Mouse (Mus musculus) frontal cortex, adult 2 months (tissue): ENCODE data around the gene Hpf1. TPM values are rescaled to one million over a fixed set of nuclear protein-coding genes. Genes with fewer than 3 reads are reported as not detected.

Experiments
- DNase-seq, 2 experiments: peaks; one replicate each; pipeline ENCODE4 v3.0.0; 2022; ENCODE audit warnings: low spot score in 1 of 2; ENCODE audit errors: extremely low spot score in 1 of 2
- polyA plus RNA-seq: library from polyadenylated mRNA; depleted of rRNA; stranded (reverse); fragments of >200 nt; gene quantifications from 2 replicates; pipeline ENCODE4 v1.2.3, GENCODE M21; 2012; rRNA removed

Hpf1 gene
- 58.2 and 64.8 TPM in 2 replicates for polyA plus RNA-seq

DNA sequence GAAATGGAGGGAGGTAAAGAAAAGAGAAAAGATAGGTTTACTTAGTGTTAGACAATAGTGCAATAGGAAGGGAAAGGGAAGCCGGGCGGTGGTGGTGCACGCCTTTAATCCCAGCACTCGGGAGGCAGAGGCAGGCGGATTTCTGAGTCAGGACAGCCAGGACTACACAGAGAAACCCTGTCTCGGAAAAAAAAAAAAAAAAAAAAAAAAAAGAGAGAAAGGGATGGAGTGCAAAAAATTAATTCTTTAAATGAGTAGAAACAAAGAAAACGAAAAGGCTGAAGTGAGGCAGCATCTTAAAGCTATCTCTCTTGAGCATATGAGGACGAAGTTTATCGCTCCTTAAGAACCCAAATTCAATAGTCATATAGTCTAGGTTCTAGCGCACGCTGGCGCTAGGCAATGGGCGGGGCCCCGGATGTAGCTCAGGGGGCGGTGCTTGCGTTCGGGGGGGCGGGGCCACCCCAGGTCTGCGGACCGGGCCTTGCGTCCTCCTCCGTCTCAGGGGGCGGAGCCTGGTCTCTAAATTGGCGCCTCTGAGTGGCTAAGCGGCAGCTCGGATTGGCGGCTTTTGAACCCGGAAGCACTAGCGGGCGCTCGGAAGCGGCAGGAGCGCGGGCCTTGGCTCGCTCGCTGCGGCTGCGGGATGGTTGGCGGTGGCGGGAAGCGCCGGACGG is at the start of gene Hpf1:
Gene Hpf1 (plus strand): TSS at position 576 of the 677 bp plus-strand sequence.
- peak; percentile 83 to 92 for DNase-seq

DNA sequence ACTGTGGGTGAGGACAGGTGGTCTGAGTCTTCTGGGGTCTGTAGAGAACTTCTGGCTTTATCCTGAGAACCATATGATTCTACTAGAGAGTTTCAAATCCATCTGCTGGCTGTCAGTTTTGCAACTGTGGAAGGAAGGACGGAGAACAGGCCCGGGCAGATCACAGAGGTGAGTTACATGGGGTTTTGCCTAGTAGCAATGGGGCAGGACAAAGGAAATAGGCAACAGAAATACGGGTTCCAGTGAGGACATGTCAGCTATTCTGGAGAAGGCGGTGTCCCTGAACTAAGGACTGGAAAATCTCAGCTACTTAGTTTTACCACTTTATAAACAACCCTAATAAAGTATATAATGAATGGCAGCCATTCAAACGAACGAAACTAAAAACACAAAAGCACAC is 47.8 kb upstream of the Hpf1 start:
- DNase-seq, result no peak

DNA sequence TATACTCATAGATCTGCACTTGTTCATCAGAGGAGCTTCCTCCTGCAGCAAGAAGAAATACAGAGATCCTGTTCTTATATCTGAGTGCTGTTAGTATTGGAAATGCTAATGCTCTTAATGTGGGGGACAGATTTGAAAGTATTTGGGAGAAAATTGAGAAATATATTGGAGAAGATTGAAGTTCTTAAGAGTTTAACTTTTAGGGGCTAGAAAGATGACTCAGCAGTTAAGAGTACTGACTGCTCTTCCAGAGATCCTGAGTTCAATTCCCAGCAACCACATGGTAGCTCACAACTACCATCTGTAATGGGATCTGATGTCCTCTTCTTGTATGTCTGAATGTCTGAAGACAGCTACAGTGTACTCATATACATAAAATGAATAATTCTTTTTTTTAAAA is 32.7 kb upstream of the Hpf1 start:
- DNase-seq, result no peak

DNA sequence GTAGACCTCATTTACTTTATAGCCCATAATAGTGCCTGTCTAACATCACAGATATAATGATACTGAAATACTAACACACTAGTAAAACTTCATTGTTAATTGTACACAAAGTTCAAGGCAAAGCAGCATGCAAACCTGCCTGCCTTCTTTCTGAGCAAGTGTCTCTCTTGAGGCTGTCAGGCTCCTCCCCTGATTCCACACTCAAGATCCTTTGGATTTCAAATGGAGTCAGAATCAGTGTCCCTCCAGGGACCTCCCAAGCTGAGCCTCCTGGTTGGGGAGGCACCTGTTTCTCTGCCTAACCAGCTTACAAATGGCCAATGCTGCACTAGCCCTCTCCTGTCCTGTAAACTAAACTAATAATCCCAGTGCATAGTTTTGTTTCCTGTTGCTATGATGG is 32.1 kb upstream of the Hpf1 start:
- DNase-seq, result no peak

- DNase-seq, result no peak
Observed at GRCm38 (mm10) chr8:60858911-60859476, 31.2 kb upstream of the Hpf1 start.

- DNase-seq, result peak; percentile 76 to 87
Observed at GRCm38 (mm10) chr8:60859605-60860004, 30.6 kb upstream of the Hpf1 start.

GRCm38 (mm10) chr8:60860749-60861148 is 29.5 kb upstream of the Hpf1 start:
- DNase-seq, result no peak

GRCm38 (mm10) chr8:60861783-60862182 is 28.4 kb upstream of the Hpf1 start:
- no peak for DNase-seq

DNA sequence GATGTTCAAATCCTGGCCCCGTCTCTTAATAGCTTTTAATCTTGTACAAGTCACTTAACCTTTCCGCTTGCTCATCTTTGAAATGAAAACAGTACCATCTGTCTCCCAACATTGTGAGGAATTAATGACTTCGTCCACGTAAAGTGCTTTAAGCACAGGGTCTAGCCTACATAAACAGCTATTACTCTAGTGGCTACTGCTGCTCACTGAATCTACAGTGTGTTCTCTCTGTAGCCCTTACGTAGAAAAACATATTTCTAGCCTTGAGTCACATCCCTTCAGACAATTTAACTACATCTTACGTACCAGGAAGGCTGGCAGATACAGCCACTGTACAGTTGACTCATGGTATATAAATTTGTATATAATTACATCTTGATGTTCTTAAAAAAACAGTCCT is 25.3 kb upstream of the Hpf1 start:
- no peak for DNase-seq

DNA sequence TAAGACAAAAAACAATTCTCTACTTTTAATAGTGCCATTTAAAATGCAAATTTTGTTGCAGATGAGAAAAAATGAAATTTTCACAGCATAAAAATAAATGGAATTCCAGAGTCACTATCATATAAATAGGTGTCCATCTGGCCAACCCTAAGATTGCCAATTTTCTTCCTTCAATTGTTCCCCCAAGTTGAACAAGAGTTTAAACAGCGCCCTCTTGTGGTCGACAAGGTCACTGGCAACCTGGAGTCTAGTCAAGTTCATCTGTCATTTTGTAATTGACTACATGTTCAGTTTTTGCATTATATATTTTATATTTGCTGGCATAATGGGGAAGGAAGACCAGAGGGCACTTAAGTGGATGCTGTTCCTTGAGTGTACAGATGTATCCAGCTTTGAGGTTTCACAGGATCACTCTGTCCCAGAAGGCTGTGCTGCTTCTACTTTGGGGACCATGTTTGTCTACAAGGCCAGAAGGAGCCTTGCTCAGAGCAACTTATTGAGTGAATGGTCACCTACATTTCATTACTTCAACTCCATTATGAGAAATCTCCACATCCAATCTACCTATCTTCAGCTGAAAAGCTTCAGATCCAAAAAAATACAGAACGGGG is 24.6 kb upstream of the Hpf1 start:
- peak; percentile 46 to 92 for DNase-seq

DNA sequence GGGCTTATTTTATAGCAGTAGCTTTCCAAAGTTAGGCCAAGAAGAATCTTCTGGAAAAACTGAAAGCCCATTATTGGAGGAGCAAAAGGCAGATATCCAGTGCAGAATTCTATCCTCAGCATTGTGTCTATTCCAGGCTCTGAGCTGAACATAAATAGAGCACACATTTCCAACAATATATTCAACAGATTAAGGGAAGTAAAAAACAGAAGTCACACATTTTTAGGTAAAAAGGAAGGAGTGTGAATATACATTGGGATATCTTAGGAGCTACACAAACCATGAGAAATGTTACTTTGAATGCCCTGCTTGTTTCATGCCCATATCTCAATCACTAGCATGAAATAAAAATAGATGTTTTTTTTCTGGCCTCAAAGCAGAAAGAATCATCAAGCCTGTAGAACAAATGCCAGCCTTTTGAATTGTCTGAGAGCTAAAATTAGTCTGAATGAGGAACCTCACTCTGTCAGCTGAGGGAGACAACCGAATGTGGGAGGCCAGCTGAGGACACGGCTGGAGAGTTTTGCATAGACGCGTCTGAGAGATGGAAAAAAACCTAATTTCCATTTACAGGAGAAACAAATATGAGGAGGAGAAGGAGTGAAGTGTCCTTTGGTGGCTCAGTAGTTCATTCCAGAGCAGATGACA is 22.6 kb upstream of the Hpf1 start:
- peak; percentile 63 to 65 for DNase-seq

GRCm38 (mm10) chr8:60868236-60868965 is 21.8 kb upstream of the Hpf1 start:
- no peak for DNase-seq

DNA sequence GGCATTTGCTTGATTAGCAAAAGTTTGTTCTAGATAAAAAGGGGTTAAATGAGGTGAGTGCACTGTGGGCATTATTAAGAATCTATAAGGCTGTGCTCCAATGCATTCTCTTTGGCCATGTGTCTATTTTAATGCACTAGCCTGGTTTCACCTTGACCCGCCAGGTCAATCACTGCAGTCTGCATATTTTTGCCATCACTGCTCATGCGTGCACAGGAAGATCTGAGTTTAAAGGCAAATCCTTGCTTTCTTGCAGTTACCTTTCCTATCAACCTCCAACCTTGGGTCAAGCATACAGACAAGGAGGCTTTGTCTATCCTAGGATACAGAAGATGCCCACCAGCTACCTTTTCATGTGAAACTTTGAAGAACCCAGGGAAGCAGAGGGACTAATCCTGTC is 20.5 kb upstream of the Hpf1 start:
- DNase-seq, result no peak

GRCm38 (mm10) chr8:60870231-60871193 is 19.7 kb upstream of the Hpf1 start:
- DNase-seq, result no peak

DNA sequence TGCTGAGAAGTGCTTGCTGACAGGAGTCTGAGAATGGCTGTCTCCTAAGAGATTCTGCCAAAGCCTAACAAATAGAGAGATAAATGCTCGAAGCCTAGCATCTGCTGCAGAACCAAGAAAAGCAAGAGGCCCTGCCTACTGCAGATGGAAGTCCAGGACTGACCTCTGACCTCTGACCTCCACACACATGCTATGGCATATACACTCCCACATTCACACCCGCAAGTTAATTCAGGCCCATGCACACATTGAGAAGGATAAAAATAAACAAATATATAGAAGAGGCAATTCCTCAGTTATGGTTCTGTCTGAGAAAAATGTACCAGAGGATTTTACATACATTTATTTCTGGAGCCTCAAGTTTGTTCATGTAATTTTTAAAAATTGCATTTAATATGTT is 11.6 kb upstream of the Hpf1 start:
- DNase-seq, result no peak

DNA sequence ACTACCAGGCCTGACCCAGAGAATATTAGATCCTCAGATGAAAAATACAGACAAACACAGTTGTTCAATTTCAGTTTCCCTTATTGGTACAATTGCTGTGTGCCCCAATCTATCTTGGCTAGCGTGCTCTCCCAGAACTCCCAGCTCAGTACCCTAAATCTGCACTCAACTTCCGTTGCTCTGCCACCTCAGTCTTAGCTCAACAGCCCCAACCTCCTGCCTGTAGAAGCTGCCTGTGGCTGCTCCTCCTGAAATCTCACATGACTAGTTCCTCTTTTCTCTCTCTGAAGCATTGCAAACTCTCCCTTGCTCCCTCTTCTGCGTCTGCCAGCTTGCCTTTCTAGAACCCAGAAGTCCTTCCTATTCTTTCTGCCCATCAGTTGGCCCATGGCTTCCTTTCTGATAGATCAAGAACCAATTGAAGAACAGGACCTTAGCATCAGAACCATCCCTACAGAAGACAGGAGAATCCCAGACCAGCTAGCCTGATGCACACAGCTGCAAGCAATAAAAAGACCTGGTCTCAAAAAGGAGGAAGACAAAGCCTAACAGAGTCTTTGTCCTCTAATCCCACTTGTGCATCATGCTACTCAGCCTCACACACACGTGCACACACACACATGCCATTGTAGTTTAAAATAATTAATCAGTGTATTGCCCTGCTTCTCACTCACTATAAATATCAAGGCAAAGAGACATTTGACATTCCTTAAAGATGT is 6.6 kb upstream of the Hpf1 start:
- DNase-seq, result no peak

DNA sequence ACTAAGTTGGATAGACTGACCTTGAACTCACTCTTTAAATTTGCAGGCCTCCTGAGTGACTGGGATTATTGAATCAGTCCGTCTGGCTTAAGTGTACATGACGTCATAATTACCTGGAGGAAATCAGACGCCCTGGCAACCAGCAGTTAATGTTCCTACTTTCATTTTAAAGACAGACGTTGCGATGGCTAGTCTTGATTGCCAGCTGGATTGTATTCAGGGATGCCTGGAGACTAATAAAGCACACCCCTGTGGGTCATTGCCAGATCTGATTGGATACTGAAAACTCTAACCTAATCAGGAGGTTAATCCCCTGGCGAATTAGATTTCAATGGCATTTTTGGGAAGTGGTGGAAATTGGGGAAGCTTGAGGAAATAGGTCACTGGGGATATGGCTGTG is 3.5 kb upstream of the Hpf1 start:
- DNase-seq, result no peak

- DNase-seq, result peak; percentile 27 to 44
Observed at GRCm38 (mm10) chr8:60889131-60889842, 931 bp upstream of the Hpf1 start.

- no peak for DNase-seq
Observed at GRCm38 (mm10) chr8:60890520-60890874, 279 bp downstream of the Hpf1 start.
